Mouse (Mus musculus) kidney, embryonic 14.5 days (tissue): ENCODE measurements around the gene Vps72. TPM values are rescaled to one million over a fixed set of nuclear protein-coding genes. Genes with fewer than 3 reads are reported as not detected.

Source experiments
- ATAC-seq: fragments of 200-750 bp; cut with Nextera tagmentation; 2 replicates; pipeline ENCODE4 v1.8.0; 2017; ENCODE audit warnings: moderate number of reproducible peaks, mild to moderate bottlenecking, moderate TSS enrichment, moderate library complexity; ENCODE audit not compliant: low FRiP score, low TSS enrichment
- H3K27ac ChIP-seq: fragments of 300-500 bp; sonication (generic); 2 replicates; pipeline ENCODE4 v1.5.1; 2014; ENCODE audit warnings: low read depth, mild to moderate bottlenecking, low read length, moderate library complexity, mixed read lengths
- H3K27me3 ChIP-seq: fragments of 300-500 bp; sonication (generic); 2 replicates; pipeline ENCODE4 v1.6.1; 2014; ENCODE audit warnings: mild to moderate bottlenecking, low read length; ENCODE audit not compliant: control insufficient read depth, insufficient read depth
- H3K36me3 ChIP-seq: fragments of 300-500 bp; sonication (generic); 2 replicates; pipeline ENCODE4 v1.6.1; 2014; ENCODE audit warnings: low read length, mixed read lengths; ENCODE audit not compliant: control insufficient read depth, insufficient read depth
- H3K4me1 ChIP-seq: fragments of 300-500 bp; sonication (generic); 2 replicates; pipeline ENCODE4 v1.6.1; 2014; ENCODE audit warnings: low read length, mixed read lengths; ENCODE audit not compliant: control insufficient read depth, insufficient read depth
- H3K4me2 ChIP-seq: fragments of 300-500 bp; sonication (generic); replicated peaks from 2 replicates; pipeline ENCODE4 v1.6.1; 2014; ENCODE audit warnings: low read depth, mild to moderate bottlenecking, low read length
- H3K4me3 ChIP-seq: fragments of 300-500 bp; sonication (generic); 2 replicates; pipeline ENCODE4 v1.5.1; 2014; ENCODE audit warnings: mild to moderate bottlenecking, low read length
- H3K9ac ChIP-seq: fragments of 300-500 bp; sonication (generic); 2 replicates; pipeline ENCODE4 v1.6.1; 2014; ENCODE audit warnings: low read depth, mild to moderate bottlenecking, low read length, moderate library complexity
- H3K9me3 ChIP-seq: fragments of 300-500 bp; sonication (generic); 2 replicates; pipeline ENCODE4 v1.6.1; 2016; ENCODE audit warnings: low read length; ENCODE audit not compliant: control insufficient read depth
- WGBS: fragments of 180-500 bp; shearing (Covaris S2); extraction: QIAGEN DNeasy Blood & Tissue Kit; methylation state at CpG from one replicate; pipeline ENCODE4 v1.1.7; 2014; 5-methylcytosine and 5-hydroxymethylcytosine counted together
- microRNA-seq: library from miRNA; unstranded; fragments of <30 nt; microRNA quantifications from one replicate; pipeline ENCODE4, GENCODE M21; 2016
- polyA plus RNA-seq: library from polyadenylated mRNA; unstranded; fragments of >200 nt; fragmentation: Nextera tagmentation; extraction: Ambion mirVana; gene quantifications from 2 replicates; pipeline ENCODE4 v1.2.1, GENCODE M21; 2014

The Vps72 gene
- polyA plus RNA-seq, 1 experiment from 2014 or later: 182 TPM

DNA sequence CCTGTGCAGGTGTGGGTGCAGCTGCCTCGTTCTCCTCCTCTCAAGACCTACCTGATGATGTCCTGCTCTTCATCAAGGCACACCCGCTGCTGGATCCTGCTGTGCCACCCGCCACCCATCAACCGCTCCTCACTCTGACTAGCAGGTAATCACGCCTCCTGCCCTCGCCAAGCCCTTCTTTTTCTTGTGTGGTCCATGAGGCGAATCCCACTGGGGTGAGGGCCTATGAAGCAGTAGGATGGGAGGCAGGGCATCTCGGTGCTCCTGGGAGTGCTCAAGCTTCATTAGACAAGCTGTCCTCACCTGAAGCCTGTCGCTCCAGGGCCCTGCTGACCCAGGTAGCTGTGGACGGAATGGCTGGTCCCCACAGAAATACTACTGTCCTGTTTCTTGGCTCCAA, 59.2 kb downstream of the Vps72 start:
- Histone ChIP-seq H3K27me3 (peaks cover 29% of the 10 kb centered on the region), H3K36me3 (peaks cover 40% of the 10 kb centered on the region), H3K9ac (no peak overlapping the region), H3K9me3 (no peaks in the 10 kb centered on the region), H3K4me2 (no peak overlapping the region), H3K4me3 (no peak overlapping the region), H3K4me1 (peaks cover 11% of the 10 kb centered on the region; the same call in 1 of the 2 replicates), H3K27ac (no peak overlapping the region)
- WGBS: 89% methylated on average over 10 of the region's 10 CpGs
- ATAC-seq: no peak

DNA sequence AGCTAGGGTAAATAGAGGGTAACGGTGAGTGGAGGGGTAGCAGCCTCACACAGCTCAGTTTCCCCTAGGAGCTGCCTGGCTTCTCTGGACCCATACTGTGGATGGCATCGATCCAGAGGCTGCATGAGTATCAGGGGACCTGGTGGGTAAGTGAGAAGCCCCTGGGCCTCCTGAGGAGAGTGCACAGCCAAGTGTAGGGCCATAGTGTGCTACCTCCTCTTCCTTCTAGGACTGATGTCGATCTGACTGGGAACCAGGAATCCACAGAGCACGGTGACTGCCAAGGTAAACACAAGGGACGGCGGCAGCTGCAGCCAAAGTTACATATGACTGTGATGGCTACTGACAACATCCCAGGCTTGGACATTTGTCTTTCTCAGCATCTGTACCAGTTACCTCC, 60.3 kb downstream of the Vps72 start:
- Histone ChIP-seq H3K27me3 (peaks cover 29% of the 10 kb centered on the region), H3K4me1 (peaks cover 11% of the 10 kb centered on the region; the same call in 1 of the 2 replicates), H3K27ac (no peak overlapping the region), H3K36me3 (peaks cover 38% of the 10 kb centered on the region), H3K9me3 (no peaks in the 10 kb centered on the region), H3K4me3 (no peak overlapping the region), H3K4me2 (no peak overlapping the region), H3K9ac (no peak overlapping the region)
- ATAC-seq: no peak
- 62% methylated on average over 6 of the region's 6 CpGs for WGBS

Small RNAs within 50 kb of the gene (microRNA-seq; reads per million reads assigned to microRNA genes)
- not detected for gene Mir8099-1

Other genes with a start within 250 kb of the Vps72 start
- 355 and 392 TPM in 2 replicates for gene Psmb4, start 224.1 kb upstream of the Vps72 start, polyA plus RNA-seq
- gene Selenbp1, start 178.0 kb upstream of the Vps72 start, polyA plus RNA-seq: 35.6 and 40.0 TPM in 2 replicates
- gene Rfx5, start 156.9 kb upstream of the Vps72 start, polyA plus RNA-seq: 8.7 and 13.0 TPM in 2 replicates
- 22.6 and 25.7 TPM in 2 replicates for gene Pi4kb, start 136.3 kb upstream of the Vps72 start, polyA plus RNA-seq
- gene Zfp687, start 95.6 kb upstream of the Vps72 start, polyA plus RNA-seq: 28.7 and 38.1 TPM in 2 replicates
- gene Psmd4, start 68.4 kb upstream of the Vps72 start, polyA plus RNA-seq: 261 and 286 TPM in 2 replicates
- gene Pip5k1a, start 4.1 kb upstream of the Vps72 start, polyA plus RNA-seq: 16.9 and 22.8 TPM in 2 replicates
- gene Tmod4, start 13.5 kb downstream of the Vps72 start, polyA plus RNA-seq: 1.5 and 1.7 TPM in 2 replicates
- 69.6 and 84.7 TPM in 2 replicates for gene Scnm1, start 23.0 kb downstream of the Vps72 start, polyA plus RNA-seq
- gene Lysmd1, start 23.1 kb downstream of the Vps72 start, polyA plus RNA-seq: 6.9 and 9.1 TPM in 2 replicates
- gene Tnfaip8l2, start 31.3 kb downstream of the Vps72 start, polyA plus RNA-seq: 2.1 TPM in 2 replicates
- gene Sema6c, start 49.4 kb downstream of the Vps72 start, polyA plus RNA-seq: 5.3 and 5.8 TPM in 2 replicates
- gene Gabpb2, start 106.9 kb downstream of the Vps72 start, polyA plus RNA-seq: 9.7 and 15.4 TPM in 2 replicates
- 109 and 113 TPM in 2 replicates for gene Cdc42se1, start 117.7 kb downstream of the Vps72 start, polyA plus RNA-seq
- gene Mllt11, start 121.1 kb downstream of the Vps72 start, polyA plus RNA-seq: 18.5 and 19.1 TPM in 2 replicates
- 0.19 and 0.57 TPM in 2 replicates for gene Gm128, start 130.6 kb downstream of the Vps72 start, polyA plus RNA-seq
- 2.1 and 2.4 TPM in 2 replicates for gene Bnipl, start 140.2 kb downstream of the Vps72 start, polyA plus RNA-seq
- 33.0 and 40.9 TPM in 2 replicates for gene Mindy1, start 170.3 kb downstream of the Vps72 start, polyA plus RNA-seq
- 15.4 and 22.1 TPM in 2 replicates for gene Prune1, start 171.1 kb downstream of the Vps72 start, polyA plus RNA-seq
- 3.7 and 4.3 TPM in 2 replicates for gene Anxa9, start 196.2 kb downstream of the Vps72 start, polyA plus RNA-seq
- 103 and 154 TPM in 2 replicates for gene Cers2, start 203.8 kb downstream of the Vps72 start, polyA plus RNA-seq
- gene Setdb1, start 246.2 kb downstream of the Vps72 start, polyA plus RNA-seq: 30.2 and 56.5 TPM in 2 replicates